Mouse (Mus musculus) embryonic facial prominence, embryonic 15.5 days (tissue): ENCODE results near the gene Cdyl. TPM values are rescaled to one million over a fixed set of nuclear protein-coding genes. Genes with fewer than 3 reads are reported as not detected.

ENCODE experiments used
- ATAC-seq: fragments of 200-750 bp; cut with Nextera tagmentation; 2 replicates; pipeline ENCODE4 v1.8.0; 2017; ENCODE audit warnings: low read depth, moderate TSS enrichment; ENCODE audit not compliant: insufficient number of reproducible peaks, low FRiP score, low TSS enrichment
- H3K27ac ChIP-seq: fragments of 300-500 bp; sonication (generic); replicated peaks from 2 replicates; pipeline ENCODE4 v1.5.1; 2015; ENCODE audit warnings: mild to moderate bottlenecking, inconsistent platforms
- H3K27me3 ChIP-seq: fragments of 300-500 bp; sonication (generic); 2 replicates; pipeline ENCODE4 v1.6.1; 2015; ENCODE audit warnings: inconsistent platforms
- H3K36me3 ChIP-seq: fragments of 300-500 bp; sonication (generic); 2 replicates; pipeline ENCODE4 v1.6.1; 2015; ENCODE audit warnings: mild to moderate bottlenecking, inconsistent platforms
- H3K4me1 ChIP-seq: fragments of 300-500 bp; sonication (generic); 2 replicates; pipeline ENCODE4 v1.6.1; 2015; ENCODE audit warnings: inconsistent platforms
- H3K4me2 ChIP-seq: fragments of 300-500 bp; sonication (generic); replicated peaks from 2 replicates; pipeline ENCODE4 v1.6.1; 2015; ENCODE audit warnings: mild to moderate bottlenecking, inconsistent platforms
- H3K4me3 ChIP-seq: fragments of 300-500 bp; sonication (generic); replicated peaks from 2 replicates; pipeline ENCODE4 v1.5.1; 2015; ENCODE audit warnings: mild to moderate bottlenecking, inconsistent platforms
- H3K9ac ChIP-seq: fragments of 300-500 bp; sonication (generic); 2 replicates; pipeline ENCODE4 v1.6.1; 2015; ENCODE audit warnings: inconsistent platforms
- H3K9me3 ChIP-seq: fragments of 300-500 bp; sonication (generic); replicated peaks from 2 replicates; pipeline ENCODE4 v1.6.1; 2016; ENCODE audit warnings: inconsistent platforms
- WGBS: fragments of 180-500 bp; shearing (Covaris S2); methylation state at CpG from one replicate; pipeline ENCODE4 v1.1.7; 2015; 5-methylcytosine and 5-hydroxymethylcytosine counted together
- polyA plus RNA-seq: library from polyadenylated mRNA; unstranded; fragments of >200 nt; fragmentation: Nextera tagmentation; extraction: Ambion mirVana; gene quantifications from 2 replicates; pipeline ENCODE4 v1.2.1, GENCODE M21; 2015

Gene Cdyl
- polyA plus RNA-seq, 1 experiment from 2014 or later: 13.5 TPM

DNA sequence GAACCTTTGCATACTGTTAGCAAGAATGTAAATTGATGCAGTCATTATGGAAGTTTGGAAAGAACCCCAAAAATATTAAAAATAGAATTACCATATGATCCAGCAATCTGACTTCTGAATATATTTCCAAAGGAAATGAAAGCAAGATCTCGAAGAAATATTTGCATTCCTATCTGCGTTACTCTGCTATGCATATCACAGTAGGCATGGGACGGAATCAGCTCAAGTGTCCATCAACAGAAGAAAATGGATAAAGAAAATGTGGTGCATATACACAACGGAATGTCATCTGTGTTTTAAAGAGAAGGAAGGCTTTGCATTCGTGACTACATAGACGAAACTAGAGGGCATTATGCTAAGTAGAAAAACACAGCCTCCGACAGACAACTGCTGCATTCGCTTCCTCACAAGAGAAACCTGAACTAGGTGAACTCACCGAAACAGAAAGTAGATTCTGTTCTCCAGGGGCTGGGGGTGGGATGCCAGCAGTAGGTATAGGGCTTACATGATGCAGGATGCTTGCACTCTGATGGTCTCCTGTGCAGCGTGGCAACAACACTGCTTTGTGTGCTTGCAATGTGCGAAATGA is 9.3 kb upstream of the Cdyl start:
- Histone ChIP-seq H3K9ac (no peak overlapping the region), H3K27ac (no peak overlapping the region), H3K27me3 (no peaks in the 10 kb centered on the region), H3K4me2 (no peak overlapping the region), H3K4me1 (no peaks in the 10 kb centered on the region), H3K4me3 (no peak overlapping the region), H3K36me3 (no peaks in the 10 kb centered on the region), H3K9me3 (no peaks in the 10 kb centered on the region)
- no peak for ATAC-seq
- 69% methylated on average over 11 of the region's 11 CpGs for WGBS

DNA sequence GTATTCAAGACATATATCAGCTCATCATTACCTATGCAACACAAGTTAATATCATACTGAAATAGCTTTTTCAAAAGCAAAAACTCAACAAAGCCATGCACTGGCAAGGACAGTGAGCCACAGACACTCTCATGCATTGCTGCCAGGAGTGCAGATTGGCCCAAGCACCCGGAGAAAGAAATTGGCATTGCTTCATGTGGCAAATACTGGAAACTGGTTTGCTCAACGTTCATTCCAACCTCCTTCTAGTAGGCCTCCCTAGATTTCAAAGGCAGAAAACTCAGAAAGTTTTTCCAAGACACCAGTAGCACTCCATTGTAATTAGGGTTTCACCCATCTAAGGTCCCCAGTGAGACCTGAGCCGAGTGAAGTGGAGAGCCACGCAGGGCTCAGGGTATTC is 6.8 kb upstream of the Cdyl start:
- no peak overlapping the region for H3K9ac ChIP-seq
- H3K27ac ChIP-seq: no peak overlapping the region
- H3K36me3 ChIP-seq: no peaks in the 10 kb centered on the region
- 72% methylated on average over 4 of the region's 4 CpGs for WGBS
- no peaks in the 10 kb centered on the region for H3K27me3 ChIP-seq
- H3K4me3 ChIP-seq: no peak overlapping the region
- H3K9me3 ChIP-seq: no peaks in the 10 kb centered on the region
- H3K4me1 ChIP-seq: no peaks in the 10 kb centered on the region
- no peak overlapping the region for H3K4me2 ChIP-seq
- peak; percentile 34; the same call in 1 of the 2 replicates for ATAC-seq

DNA sequence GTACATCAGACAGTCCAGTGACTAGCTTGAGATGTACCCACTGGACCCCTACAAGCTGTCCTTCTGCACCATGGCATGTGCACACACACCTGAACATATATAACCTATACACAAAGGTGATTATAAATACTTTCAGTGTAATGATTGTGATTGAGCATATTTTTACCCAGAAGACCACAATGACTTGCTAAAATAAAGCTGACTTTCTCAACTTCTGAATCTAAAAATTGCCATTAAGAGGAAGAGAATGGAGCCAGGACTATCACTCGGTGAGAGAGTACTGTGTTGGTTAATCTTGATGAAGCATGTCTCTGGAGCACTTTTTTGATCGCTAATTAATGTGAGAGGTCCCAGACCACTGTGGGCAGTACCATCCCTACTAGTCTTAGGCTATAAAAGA is 2.8 kb upstream of the Cdyl start:
- H3K27me3 ChIP-seq: no peaks in the 10 kb centered on the region
- no peaks in the 10 kb centered on the region for H3K4me1 ChIP-seq
- H3K9me3 ChIP-seq: no peaks in the 10 kb centered on the region
- no peak for ATAC-seq
- H3K9ac ChIP-seq: no peak overlapping the region
- no peak overlapping the region for H3K4me3 ChIP-seq
- H3K27ac ChIP-seq: no peak overlapping the region
- WGBS: 80% methylated on average over 2 of the region's 2 CpGs
- H3K36me3 ChIP-seq: no peaks in the 10 kb centered on the region
- no peak overlapping the region for H3K4me2 ChIP-seq

DNA sequence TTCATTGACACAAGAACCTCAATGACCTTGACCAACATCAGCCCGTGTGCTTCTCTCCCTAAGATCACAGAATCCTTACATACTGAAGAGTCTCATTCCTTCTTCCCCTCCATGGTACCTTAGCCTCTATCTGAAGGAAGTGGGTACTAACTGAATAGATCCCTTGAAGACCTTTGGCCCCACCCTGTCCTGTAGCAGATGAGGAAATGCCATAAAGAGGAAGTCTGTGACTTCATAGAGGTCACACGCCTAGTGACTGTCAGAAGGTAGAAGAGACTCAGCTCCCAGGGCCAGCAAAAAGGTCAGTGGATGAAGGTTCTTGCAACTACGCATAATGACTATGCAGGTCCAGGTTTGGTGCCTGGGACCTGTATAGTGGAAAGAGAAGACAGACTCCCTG is 5.8 kb downstream of the Cdyl start:
- Histone ChIP-seq H3K4me3 (no peak overlapping the region), H3K4me2 (no peak overlapping the region), H3K4me1 (no peaks in the 10 kb centered on the region), H3K27me3 (no peaks in the 10 kb centered on the region), H3K36me3 (no peaks in the 10 kb centered on the region), H3K9ac (no peak overlapping the region), H3K9me3 (no peaks in the 10 kb centered on the region), H3K27ac (no peak overlapping the region)
- 79% methylated on average over 3 of the region's 3 CpGs for WGBS
- ATAC-seq: no peak

DNA sequence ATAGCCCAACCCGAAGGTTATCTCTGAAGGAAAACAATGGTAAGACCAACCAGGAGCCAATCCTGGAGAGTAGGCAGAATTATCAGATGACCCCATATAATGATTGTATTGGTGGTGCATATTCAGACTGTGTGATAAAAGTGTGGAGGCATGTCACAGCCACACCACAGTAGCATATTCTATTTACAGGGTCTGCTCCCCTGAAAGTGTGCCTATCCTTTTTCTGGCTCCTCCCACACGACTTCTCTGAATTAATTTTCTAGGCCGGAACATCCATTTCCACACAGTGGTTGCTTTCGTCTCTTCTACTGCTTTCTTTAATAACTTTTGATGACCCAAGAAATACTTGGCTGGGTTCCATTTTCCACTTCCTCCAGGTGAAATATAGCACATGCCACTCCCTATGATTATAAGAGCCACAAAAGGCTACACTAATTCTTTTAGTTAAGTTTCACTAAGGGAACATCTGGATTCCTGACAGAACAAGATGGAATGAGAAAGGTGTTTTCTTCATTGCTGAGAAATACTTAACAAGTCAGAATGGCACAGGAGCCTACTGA is 10.4 kb downstream of the Cdyl start:
- 70% methylated on average over 4 of the region's 4 CpGs for WGBS
- Histone ChIP-seq H3K9ac (no peak overlapping the region), H3K4me2 (no peak overlapping the region), H3K27ac (no peak overlapping the region), H3K4me3 (no peak overlapping the region), H3K27me3 (no peaks in the 10 kb centered on the region), H3K36me3 (no peaks in the 10 kb centered on the region), H3K4me1 (no peaks in the 10 kb centered on the region), H3K9me3 (no peaks in the 10 kb centered on the region)
- ATAC-seq: no peak

DNA sequence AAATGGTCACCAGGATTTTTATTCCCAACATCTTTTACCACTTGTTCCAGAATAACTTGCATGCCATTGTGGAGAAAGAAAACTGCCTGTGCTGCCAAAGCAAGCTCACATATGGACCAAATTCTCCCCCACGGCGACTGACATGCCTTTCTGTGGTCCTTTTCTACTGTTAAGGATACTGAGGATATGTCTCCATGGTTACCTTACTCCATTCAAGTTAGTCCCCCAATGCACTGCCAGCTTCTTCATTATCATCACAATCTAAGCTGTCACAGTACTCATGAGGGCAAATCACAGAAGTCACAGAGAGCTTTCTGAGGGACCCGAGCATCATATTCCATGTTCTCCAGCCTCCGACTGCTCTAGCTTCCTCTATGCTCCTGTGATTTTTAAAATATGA is 11.2 kb downstream of the Cdyl start:
- Histone ChIP-seq H3K4me1 (0 out of 2 replicates have a peak, but pooled peaks cover under 1% of the 10 kb centered on the region), H3K27ac (no peak overlapping the region), H3K4me3 (no peak overlapping the region), H3K9ac (no peak overlapping the region), H3K36me3 (no peaks in the 10 kb centered on the region), H3K27me3 (no peaks in the 10 kb centered on the region), H3K4me2 (no peak overlapping the region), H3K9me3 (no peaks in the 10 kb centered on the region)
- no peak for ATAC-seq
- WGBS: 56% methylated on average over 4 of the region's 4 CpGs

DNA sequence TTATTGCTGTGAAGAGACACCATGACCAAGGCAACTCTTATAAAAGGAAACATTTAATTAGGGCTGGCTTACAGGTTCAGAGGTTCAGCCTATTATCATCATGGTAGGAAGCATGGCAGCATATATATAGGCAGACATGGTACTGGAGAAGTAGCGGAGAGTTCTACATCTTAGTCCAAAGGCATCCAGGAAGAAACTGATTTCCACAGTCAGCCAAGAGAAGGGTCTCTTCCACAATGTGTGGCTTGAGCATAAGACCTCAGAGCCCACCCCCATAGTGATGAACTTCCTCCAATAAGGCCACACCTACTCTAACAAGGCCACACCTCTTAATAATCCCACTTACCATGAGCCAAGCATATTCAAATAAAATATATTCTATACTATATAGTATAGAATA is 17.3 kb downstream of the Cdyl start:
- Histone ChIP-seq H3K9me3 (no peaks in the 10 kb centered on the region), H3K36me3 (no peaks in the 10 kb centered on the region), H3K27me3 (no peaks in the 10 kb centered on the region), H3K4me3 (no peak overlapping the region), H3K27ac (no peak overlapping the region), H3K9ac (no peak overlapping the region), H3K4me2 (no peak overlapping the region), H3K4me1 (peaks cover 2% of the 10 kb centered on the region; the same call in 1 of the 2 replicates)
- no peak for ATAC-seq
- 94% methylated on average over 1 of the region's 1 CpGs for WGBS

DNA sequence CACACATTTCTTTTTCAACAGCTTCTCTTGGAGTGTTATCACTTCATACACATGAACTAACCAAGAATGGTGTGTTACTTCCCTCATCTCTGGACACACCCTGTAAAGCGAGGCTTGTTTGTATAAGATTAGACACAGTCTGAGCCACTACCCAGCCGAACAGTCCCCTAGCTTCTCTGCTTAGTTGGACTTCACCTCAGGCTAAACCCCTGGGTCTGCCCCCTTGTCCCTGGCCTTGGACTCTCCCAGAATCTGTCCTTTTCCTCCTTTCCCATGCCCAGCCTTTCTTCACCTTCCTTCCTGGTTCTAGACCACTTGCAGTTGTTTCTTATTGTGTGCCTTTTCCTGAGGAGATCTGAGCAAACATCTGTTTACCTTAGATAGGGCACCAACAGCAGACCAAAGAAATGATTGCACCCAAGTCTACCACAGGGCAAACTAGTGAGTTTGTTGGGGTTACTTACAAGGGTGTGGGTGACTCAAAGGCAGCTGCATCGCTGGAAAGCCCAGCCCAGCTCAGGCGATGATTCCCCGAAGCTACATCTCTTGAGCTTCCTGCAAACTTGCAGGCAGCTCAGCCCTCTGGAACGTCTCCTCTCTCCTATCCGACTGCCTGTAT is 17.9 kb downstream of the Cdyl start:
- Histone ChIP-seq H3K27me3 (no peaks in the 10 kb centered on the region), H3K9me3 (no peaks in the 10 kb centered on the region), H3K27ac (no peak overlapping the region), H3K9ac (no peak overlapping the region), H3K4me3 (no peak overlapping the region), H3K4me1 (peaks cover 2% of the 10 kb centered on the region; the same call in 1 of the 2 replicates), H3K36me3 (no peaks in the 10 kb centered on the region), H3K4me2 (no peak overlapping the region)
- ATAC-seq: no peak
- WGBS: 60% methylated on average over 7 of the region's 7 CpGs

DNA sequence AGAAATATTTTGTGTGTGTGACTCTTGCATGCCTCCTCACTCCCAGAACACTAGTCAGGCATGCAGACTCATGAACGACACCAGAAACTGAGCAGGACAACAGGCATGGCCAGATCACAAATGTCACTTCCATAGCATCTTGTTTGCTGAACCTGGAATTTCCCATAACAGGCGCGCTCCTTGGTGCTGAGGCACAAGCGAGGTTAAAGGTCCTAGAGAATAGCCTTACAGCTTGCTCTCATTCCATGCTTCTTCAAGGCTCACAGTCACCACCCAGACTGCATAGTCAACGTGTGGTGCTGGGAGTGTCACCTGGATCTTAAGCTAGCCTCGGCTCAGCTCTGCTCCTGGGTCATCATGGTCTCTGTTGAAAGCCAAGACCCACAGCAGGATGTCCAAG is 19.1 kb downstream of the Cdyl start:
- ATAC-seq: no peak
- Histone ChIP-seq H3K9ac (no peak overlapping the region), H3K4me1 (peaks cover 2% of the 10 kb centered on the region; the same call in 1 of the 2 replicates), H3K4me2 (no peak overlapping the region), H3K27me3 (no peaks in the 10 kb centered on the region), H3K27ac (no peak overlapping the region), H3K36me3 (no peaks in the 10 kb centered on the region), H3K9me3 (no peaks in the 10 kb centered on the region), H3K4me3 (no peak overlapping the region)
- 90% methylated on average over 6 of the region's 6 CpGs for WGBS

DNA sequence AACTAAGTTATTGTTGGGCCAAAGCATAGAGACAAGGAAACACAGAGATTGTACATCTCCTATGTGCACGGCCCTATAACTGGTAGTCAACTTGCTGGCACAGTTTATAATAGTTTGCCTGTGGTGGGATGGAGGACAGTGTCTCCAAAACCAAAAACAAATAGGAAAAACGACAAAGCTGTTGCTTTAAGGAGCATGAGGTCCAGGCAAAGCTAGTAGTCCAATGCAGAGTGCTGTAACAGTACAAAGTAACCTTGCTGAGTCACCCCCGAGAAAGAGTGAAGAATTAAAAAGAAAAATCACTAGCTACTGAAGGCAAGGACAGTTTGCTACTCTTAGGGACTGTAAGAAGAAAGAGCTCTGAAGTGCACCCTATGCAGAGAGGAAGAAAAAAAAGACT is 21.7 kb downstream of the Cdyl start:
- H3K36me3 ChIP-seq: no peaks in the 10 kb centered on the region
- H3K9me3 ChIP-seq: no peaks in the 10 kb centered on the region
- H3K4me3 ChIP-seq: no peak overlapping the region
- H3K9ac ChIP-seq: no peak overlapping the region
- WGBS: 86% methylated on average over 3 of the region's 3 CpGs
- no peak overlapping the region for H3K4me2 ChIP-seq
- no peaks in the 10 kb centered on the region; the same call in 1 of the 2 replicates for H3K4me1 ChIP-seq
- no peak for ATAC-seq
- no peaks in the 10 kb centered on the region for H3K27me3 ChIP-seq
- no peak overlapping the region for H3K27ac ChIP-seq

DNA sequence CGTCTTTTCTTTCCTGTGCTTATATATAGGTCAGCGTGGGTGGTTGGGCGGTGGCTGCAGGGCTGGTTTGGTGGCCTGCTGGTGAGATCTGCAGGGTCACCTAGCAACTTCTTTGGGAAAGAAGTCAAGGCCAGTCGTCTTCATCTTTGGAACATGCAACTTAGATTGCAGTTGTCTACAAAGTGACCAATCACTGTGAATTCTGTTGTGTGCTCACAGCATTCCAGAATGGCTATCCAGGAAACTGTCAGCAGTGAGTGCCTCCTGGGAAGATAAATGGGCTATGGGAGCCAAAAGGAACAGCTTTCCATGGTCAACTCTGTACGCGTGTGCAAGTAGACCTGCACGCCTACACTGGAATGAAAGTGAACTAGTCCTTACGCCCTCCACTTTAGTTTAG is 26.6 kb downstream of the Cdyl start:
- no peaks in the 10 kb centered on the region for H3K27me3 ChIP-seq
- H3K4me3 ChIP-seq: no peak overlapping the region
- WGBS: 74% methylated on average over 8 of the region's 8 CpGs
- H3K4me2 ChIP-seq: no peak overlapping the region
- H3K9ac ChIP-seq: no peak overlapping the region
- H3K36me3 ChIP-seq: no peaks in the 10 kb centered on the region
- no peaks in the 10 kb centered on the region for H3K4me1 ChIP-seq
- H3K9me3 ChIP-seq: no peaks in the 10 kb centered on the region
- ATAC-seq: no peak
- H3K27ac ChIP-seq: no peak overlapping the region

DNA sequence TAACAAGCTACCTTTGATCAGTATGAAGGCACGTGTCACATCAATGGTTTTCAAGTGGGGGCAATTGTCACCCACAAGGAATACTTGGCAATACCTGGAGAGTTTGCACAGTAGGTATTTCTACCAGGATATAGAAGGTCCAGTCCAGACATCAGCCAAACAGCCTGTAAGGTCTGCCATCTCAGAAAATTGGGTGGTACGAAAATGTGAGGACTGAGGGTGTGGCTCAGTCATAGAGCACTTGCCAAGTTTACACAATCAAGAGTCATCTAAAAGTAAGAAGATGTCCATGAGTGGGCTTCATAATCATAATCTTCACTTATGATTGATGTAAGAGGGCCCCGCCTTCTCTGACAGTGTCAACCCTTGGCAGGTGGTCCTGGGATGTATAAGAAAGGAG is 29.9 kb downstream of the Cdyl start:
- Histone ChIP-seq H3K4me3 (no peak overlapping the region), H3K9ac (no peak overlapping the region), H3K27me3 (no peaks in the 10 kb centered on the region), H3K4me1 (no peaks in the 10 kb centered on the region), H3K36me3 (no peaks in the 10 kb centered on the region), H3K27ac (no peak overlapping the region), H3K9me3 (no peaks in the 10 kb centered on the region), H3K4me2 (no peak overlapping the region)
- 86% methylated on average over 3 of the region's 3 CpGs for WGBS
- no peak for ATAC-seq
